Mouse (Mus musculus) layer of hippocampus, adult 8-10 months (tissue): ENCODE measurements around the gene Rnf215. TPM values are rescaled to one million over a fixed set of nuclear protein-coding genes. Genes with fewer than 3 reads are reported as not detected.

Experiments used
- DNase-seq, 2 experiments: peaks; one replicate each; pipeline ENCODE4 v3.0.0; 2022; ENCODE audit warnings: low spot score in 2 of 2
- microRNA-seq, 2 experiments: library from miRNA; unstranded; fragments of <30 nt; microRNA quantifications; one replicate each; pipeline ENCODE4 v1.2.0; 2022
- total RNA-seq, 4 experiments: library from RNA; stranded (reverse); gene quantifications; 2 replicates each; pipeline ENCODE4 v1.2.4; 2022

Gene Rnf215
- total RNA-seq, 4 experiments from 2014 or later = 32.4 to 36.4 (median 35.0) TPM

DNA sequence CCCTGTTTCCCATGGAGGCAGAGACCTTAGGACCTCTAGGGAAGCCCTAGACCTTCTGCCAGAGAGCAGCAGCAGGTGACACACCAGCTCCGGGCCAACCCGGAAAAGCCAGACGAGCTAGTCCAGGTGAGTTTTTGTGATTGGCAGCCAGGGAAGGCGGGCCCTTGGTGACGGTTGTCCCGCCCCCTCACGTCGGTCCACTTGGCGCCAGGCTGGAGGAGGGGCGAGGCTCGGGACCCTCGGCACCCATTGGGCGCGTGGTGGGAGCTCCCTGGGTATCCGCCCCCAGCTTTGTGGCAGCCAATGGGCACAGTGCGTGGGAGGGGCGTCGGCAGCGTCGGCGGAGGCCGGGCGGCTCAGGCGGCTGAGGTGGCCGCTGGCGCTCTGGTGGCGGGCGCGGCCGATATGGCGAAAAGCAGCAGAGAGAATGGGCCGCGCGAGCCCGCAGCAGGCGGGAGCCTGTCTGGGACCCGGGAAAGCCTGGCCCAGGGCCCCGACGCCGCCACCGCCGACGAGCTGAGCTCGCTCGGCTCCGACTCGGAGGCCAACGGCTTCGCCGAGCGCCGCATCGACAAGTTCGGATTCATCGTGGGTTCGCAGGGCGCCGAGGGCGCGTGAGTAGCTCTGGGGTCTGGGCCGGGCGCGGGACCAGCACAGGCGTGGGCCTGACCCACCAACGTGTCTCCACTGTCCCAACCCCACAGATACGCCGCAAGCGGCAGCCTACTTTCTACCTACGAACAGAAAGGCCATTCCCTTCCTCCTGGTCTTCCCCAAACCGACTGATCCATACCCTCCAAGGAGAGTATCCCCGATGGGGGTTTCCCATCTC, 51.7 kb downstream of the Rnf215 start, which contains the start of gene Tbc1d10a:
Gene Tbc1d10a, plus strand, starts transcription at position 304 of the 832 bp plus-strand sequence.
- DNase-seq = peak; percentile 97

GRCm38 (mm10) chr11:4187318-4187700, 52.3 kb downstream of the Rnf215 start:
- DNase-seq = no peak

DNA sequence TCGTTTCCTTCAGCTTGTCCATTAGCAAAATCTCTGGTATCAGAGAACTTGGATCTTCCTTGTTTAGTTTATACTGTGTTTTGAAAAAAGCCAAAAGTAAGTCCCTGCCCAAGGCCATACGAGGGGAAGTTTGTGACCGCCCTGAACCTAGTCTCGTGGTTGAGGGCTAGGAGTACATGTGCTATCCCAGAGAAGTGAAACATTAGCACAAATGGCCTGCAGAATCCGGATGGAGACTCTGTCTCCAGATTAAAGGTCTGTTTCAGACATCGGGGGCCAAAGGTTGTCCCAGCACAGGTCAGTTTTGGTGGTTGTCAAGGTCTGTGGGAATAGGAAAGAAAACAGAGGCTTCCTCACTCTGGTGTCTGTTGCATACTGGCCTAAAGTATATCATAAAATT, 54.2 kb downstream of the Rnf215 start:
- DNase-seq = no peak

GRCm38 (mm10) chr11:4190677-4191076, 55.7 kb downstream of the Rnf215 start:
- DNase-seq = no peak

Small RNA genes lying within 50 kb of the gene (microRNA-seq; reads per million reads assigned to microRNA genes)
- 2.2 to 2.5 reads per million in 2 experiments for gene Mir3060

Other genes with a start within 250 kb of the Rnf215 start
- gene 4921536K21Rik, start 240.1 kb upstream of the Rnf215 start, total RNA-seq = 1 to 10 TPM in 2 of 4 experiments, under 1 TPM in 2; 0.52 to 1.0 (median 0.83) TPM
- 10 to 100 TPM; 19.1 to 26.7 (median 22.9) TPM for gene Dusp18, start 240.0 kb upstream of the Rnf215 start, total RNA-seq
- gene Slc35e4, start 220.5 kb upstream of the Rnf215 start, total RNA-seq = 10 to 100 TPM; 15.0 to 19.8 (median 16.9) TPM
- gene Tcn2, start 203.0 kb upstream of the Rnf215 start, total RNA-seq = 10 to 100 TPM; 14.5 to 50.2 (median 26.1) TPM
- gene Pes1, start 171.2 kb upstream of the Rnf215 start, total RNA-seq = 10 to 100 TPM; 36.4 to 50.9 (median 43.0) TPM
- under 1 TPM in 2 of 4 experiments, not detected in 2; 0.36 to 0.72 TPM for gene 4930556J24Rik, start 158.4 kb upstream of the Rnf215 start, total RNA-seq
- 10 to 100 TPM in 3 of 4 experiments, 1 to 10 TPM in 1; 9.3 to 10.9 (median 10.6) TPM for gene Gal3st1, start 151.6 kb upstream of the Rnf215 start, total RNA-seq
- gene Sec14l4, start 103.7 kb upstream of the Rnf215 start, total RNA-seq = under 1 TPM; 0.25 to 0.76 (median 0.52) TPM
- 1 to 10 TPM; 1.4 to 2.9 (median 1.9) TPM for gene Sec14l3, start 70.4 kb upstream of the Rnf215 start, total RNA-seq
- gene Mtfp1, start 39.8 kb upstream of the Rnf215 start, total RNA-seq = 100 to 1,000 TPM in 2 of 4 experiments, 10 to 100 TPM in 2; 93.7 to 108 (median 102) TPM
- gene Sec14l2, start 11.8 kb upstream of the Rnf215 start, total RNA-seq = 10 to 100 TPM; 52.3 to 62.7 (median 57.1) TPM
- gene Ccdc157, start 25.1 kb downstream of the Rnf215 start, total RNA-seq = 10 to 100 TPM; 13.8 to 18.5 (median 15.4) TPM
- gene Sf3a1, start 25.1 kb downstream of the Rnf215 start, total RNA-seq = 10 to 100 TPM; 57.6 to 66.7 (median 63.6) TPM
- 10 to 100 TPM; 26.7 to 31.7 (median 28.8) TPM for gene Tbc1d10a, start 51.6 kb downstream of the Rnf215 start, total RNA-seq
- gene Castor1, start 83.0 kb downstream of the Rnf215 start, total RNA-seq = 1 to 10 TPM; 3.1 to 5.8 (median 4.9) TPM
- gene Osm, start 101.2 kb downstream of the Rnf215 start, total RNA-seq = under 1 TPM in 2 of 4 experiments, not detected in 2; 0.65 to 0.93 TPM
- gene Lif, start 122.4 kb downstream of the Rnf215 start, total RNA-seq = 1 to 10 TPM in 3 of 4 experiments, under 1 TPM in 1; 0.71 to 2.8 (median 1.6) TPM